Mouse (Mus musculus) common myeloid progenitor, adult 5-6 weeks (primary cell): Measurements from ENCODE around the gene Dmc1. TPM values are rescaled to one million over a fixed set of nuclear protein-coding genes. Genes with fewer than 3 reads are reported as not detected.

Source experiments
- ATAC-seq: replicated peaks from 2 replicates; pipeline ENCODE4 v1.8.0; 2016; ENCODE audit warnings: low read depth, mild to moderate bottlenecking, moderate TSS enrichment, inconsistent platforms; ENCODE audit not compliant: poor library complexity, severe bottlenecking
- total RNA-seq: library from RNA; stranded (forward); fragments of 200-1000, 187-1606 nt; gene quantifications from 2 replicates; pipeline ENCODE4 v1.2.3, GENCODE M21; 2017

The Dmc1 gene
- total RNA-seq = 1.8 and 2.1 TPM in 2 replicates

- ATAC-seq = peak; percentile 77
Observed at GRCm38 (mm10) chr15:79604990-79605665, at the start of gene Dmc1. Gene Dmc1, minus strand, starts transcription at chr15:79605109.

DNA sequence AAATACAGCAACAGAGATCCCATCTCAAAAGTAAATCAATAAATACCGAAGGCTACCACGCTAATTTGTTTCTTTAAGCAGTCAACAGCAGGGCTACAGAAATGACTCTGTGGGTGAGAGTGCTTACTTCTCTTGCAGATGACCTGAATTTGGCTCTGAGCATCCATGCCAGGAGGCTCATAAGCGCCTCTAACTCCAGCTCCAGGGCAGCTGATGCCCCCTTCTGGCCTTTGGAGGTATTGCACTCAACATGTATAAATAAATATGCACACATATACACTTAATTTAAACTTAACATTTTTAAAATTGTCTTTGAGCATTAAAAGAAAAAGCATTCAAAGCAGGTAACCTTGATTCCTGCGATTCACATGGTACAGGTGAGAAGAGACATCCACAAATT lies 46.6 kb upstream of the Dmc1 start:
- ATAC-seq = no peak

DNA sequence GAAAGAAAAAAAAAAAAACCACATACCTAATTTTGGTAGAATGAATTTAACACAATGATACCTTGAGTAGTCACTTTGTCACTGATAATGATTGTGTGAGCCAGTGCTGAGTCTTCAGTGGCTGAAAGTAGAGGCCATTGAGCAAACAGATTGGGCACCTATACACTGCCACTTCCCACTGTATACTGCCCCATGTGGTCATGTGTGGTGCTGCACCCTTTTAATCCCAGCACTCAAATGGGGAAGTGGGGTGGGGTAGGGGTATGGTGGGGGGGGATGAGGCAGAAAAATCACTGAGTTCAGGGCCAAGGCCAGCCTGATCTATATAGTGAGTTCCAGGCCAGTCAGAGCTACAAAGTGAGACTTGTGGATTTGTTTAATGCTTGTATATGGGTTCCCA lies 45.7 kb upstream of the Dmc1 start:
- ATAC-seq = peak; percentile 90

DNA sequence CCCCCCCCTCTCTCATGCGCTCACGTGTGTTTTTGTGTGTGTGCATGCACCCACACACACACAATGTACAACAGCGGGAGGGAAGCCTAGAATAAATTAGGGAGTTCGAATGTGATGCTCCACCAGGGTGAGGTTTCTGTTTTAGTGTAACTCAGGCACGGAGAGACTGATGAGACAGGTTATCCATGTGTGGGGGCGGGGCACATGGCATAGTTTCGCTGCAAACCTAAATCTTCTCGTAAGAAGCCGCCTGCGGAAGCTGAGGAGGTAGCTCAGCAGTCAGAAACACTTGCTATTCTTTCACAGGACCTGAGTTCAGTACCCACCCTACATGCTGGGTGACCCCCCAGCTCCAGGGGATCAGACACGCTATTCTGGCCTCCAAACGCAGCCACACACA lies 43.2 kb upstream of the Dmc1 start:
- ATAC-seq = no peak

DNA sequence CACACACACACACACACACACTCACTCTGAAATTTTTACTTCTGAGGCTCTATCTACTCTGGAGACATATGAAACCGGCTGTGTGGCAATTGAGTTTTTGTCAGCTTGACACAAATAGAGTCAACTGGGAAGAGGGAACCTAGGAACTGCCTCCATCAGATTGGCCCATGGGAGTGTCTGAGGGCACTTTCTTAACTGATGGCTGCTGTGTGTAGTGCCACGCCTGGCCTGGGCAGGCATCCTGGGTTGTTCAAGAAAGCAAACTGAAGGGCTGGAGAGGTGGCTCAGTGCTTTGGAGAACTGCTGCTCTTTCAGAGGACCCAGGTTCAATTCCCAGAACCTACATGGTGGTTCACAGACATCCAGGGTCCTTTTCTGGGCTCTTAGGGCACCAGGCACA lies 40.6 kb upstream of the Dmc1 start:
- no peak for ATAC-seq

- 0 out of 2 replicates have a peak, but pooled peaks have one; percentile 39 for ATAC-seq
Observed at GRCm38 (mm10) chr15:79641135-79641817, 36.4 kb upstream of the Dmc1 start.

DNA sequence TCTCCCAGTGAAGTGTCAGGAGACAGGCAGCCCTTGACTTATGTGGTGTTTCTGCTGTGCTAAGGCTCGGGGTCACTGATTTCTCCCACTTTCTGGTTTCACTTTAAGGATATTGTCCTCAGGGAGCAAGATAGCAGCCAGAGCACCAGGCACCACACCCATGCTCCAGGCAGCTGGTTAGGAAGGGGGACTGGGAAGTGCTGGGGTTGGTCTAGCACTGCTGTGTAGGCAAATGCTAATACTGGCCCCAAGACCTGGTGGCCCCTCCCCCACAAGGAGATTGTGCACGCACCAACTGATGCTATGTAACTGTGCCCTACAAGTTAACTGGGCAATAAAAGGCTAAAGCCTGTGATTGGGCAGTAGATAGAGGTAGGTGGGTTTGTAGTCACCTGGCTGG lies 25.6 kb upstream of the Dmc1 start:
- ATAC-seq = no peak

DNA sequence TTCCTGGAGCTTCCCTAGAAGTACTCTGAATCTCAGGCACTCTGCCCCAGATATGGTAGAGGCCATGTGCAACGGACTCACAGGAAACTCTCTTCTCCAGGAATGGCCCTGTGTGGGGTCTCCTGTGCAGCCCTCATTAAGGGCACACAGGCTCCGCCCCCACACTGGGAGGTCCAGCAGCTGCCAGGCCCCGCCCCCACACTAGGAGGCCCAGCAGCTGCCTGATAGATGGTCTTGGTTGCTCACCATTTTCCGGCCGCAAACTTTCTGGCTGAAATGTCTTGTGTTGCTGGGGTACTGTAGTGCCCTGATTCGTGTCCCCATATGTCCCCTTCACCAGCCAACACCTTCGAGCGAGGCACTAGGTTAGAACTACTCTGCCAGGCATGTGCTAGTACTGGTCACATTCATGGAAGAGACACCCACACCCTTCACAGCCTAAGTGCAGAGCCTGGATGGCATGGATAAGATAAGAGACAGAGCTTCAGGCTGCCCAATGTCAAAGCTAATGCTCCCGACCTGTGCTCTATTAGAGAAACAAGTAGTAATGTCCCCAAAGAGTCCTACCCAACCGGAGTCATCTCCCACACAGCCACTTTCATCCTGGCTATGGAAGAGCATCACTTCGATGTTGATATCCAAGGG lies 15.0 kb upstream of the Dmc1 start:
- no peak for ATAC-seq

- ATAC-seq = peak; percentile 80
Observed at GRCm38 (mm10) chr15:79618456-79618855, 13.5 kb upstream of the Dmc1 start.

DNA sequence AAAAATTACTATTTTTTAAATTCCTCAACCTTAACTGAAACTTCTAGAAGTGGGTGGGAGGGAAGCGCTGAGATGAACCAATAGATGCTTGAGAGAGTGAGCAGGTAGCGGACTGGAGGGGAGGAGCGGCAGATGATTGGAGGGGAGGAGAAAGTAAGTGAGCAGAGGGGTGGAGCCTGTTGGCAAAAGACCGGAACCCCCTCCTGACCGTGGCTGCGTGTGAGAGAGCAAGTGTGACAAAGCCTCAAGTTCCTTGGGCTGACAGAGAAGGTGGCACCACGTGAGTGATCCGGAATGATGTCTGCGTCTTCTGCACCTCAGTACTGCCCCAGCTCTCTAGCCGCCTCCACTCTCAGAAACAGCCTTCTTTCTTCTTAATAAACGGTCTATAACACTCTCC lies 12.2 kb upstream of the Dmc1 start:
- ATAC-seq = no peak

- no peak for ATAC-seq
Observed at GRCm38 (mm10) chr15:79616729-79617128, 11.8 kb upstream of the Dmc1 start.

- ATAC-seq = no peak
Observed at GRCm38 (mm10) chr15:79615501-79615900, 10.6 kb upstream of the Dmc1 start.

- no peak for ATAC-seq
Observed at GRCm38 (mm10) chr15:79609226-79609625, 4.3 kb upstream of the Dmc1 start.

- ATAC-seq = no peak
Observed at GRCm38 (mm10) chr15:79608214-79608613, 3.3 kb upstream of the Dmc1 start.

DNA sequence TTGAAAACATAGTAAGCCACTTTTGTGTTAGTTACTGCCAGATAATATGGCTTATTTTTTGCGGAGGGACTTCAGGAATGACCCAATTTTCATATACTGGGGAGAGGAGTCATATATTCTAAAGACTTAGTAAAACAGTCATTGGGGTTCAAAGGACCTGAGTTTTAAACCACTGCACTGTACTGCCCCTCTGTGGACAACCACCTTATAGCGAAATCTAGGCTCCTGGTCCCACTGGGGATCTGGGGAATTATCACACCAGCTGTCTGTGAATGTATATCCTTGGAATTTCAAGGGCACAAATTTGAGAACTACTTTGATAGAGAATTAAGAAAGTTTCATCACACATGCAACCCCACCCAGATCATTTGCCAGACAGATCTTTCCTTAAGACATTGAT lies 2.8 kb upstream of the Dmc1 start:
- ATAC-seq = no peak

DNA sequence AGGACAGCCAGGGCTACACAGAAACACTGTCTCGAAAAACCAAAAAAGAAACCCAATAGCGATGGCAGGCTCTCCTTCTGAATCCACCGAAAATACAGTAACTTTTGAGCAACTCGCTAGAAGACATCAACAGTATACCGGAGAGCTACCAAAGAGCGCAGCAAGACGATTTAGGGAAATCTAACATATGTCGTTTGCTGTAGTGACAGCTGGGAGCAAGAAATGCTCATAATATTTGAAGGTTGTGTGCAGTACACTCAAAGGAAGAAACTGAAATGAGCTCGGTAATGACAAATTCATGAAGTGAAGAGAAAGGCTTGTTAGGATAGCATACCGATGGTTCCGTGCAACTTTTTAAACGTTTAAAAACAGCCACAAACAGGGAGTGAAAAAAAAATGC lies 1.3 kb upstream of the Dmc1 start:
- no peak for ATAC-seq

- no peak for ATAC-seq
Observed at GRCm38 (mm10) chr15:79600176-79600575, 4.7 kb downstream of the Dmc1 start.

DNA sequence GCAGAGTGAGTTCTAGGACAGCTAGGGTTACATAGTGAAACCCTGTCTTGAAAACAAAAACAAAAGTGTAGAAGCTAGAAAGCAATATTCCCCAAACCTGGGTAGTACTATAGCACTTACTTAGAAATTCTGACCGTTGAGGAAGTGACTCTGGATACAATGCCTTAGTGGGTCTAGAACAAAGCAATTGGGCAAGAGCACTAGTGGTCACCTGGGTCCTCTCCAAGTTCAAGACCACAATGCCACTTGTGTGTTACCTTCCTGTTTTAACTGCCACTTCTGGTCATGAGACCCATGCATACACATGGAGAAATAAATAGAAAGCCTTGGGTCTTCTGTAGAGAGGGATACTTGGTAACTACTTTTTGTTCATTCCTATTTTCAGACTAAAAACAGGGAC lies 6.2 kb downstream of the Dmc1 start:
- ATAC-seq = peak; percentile 36; the same call in 1 of the 2 replicates

DNA sequence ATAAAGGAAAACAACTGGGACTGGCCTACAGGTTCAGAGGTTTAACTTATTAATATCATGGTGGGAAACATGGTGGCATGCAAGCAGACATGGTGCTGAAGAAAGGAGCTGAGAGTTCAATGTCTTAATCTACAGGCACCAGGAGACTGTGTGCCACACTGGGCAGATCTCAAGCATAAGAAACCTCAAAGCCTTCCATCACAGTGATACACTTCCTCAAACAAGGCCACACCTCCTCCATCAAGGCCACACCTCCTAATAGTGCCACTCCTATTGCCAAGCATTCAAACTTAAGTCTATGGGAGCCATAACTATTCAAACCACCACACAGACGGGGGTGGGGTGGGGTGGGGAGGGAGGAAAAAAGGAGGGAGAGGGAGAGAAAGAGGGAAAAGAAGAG lies 23.3 kb downstream of the Dmc1 start:
- no peak for ATAC-seq

GRCm38 (mm10) chr15:79577671-79578426 lies 27.1 kb downstream of the Dmc1 start:
- 0 out of 2 replicates have a peak, but pooled peaks have one; percentile 36 for ATAC-seq

GRCm38 (mm10) chr15:79576947-79577346 lies 28.0 kb downstream of the Dmc1 start:
- no peak for ATAC-seq
